Mouse (Mus musculus) stomach, postnatal 0 days (tissue): ENCODE results near the gene Kdm2a.

Experiments
- CTCF ChIP-seq: IDR thresholded peaks from 2 replicates; pipeline ENCODE4 v1.5.1; 2016; ENCODE audit warnings: antibody characterized with exemption, low read depth, mild to moderate bottlenecking, moderate library complexity
- EP300 ChIP-seq: optimal IDR thresholded peaks from 2 replicates; pipeline ENCODE3; 2016; ENCODE audit warnings: antibody characterized with exemption

DNA sequence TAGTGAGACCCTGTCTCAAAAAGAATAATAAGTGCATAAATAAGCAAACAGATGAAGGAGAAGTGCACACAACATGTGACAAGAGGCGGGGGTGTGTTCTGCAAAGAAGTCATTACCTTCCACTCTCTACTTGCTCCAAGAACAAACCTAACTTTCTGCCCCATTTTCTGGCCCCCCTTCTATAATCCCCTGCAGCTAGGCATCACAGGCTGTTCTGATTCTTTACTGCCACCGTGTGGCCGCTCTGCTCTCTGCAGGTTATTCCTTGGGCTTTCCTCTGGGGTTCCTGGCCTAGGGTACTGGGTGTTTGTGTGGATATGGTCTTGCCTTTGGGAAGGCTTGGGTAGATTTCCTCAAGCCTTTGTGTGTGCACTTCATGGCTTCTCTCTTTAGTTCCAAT, 44.3 kb upstream of the Kdm2a start:
- TF ChIP-seq EP300 (no peak), CTCF (peak; percentile 93)
